Mouse (Mus musculus): ENCODE measurements around the gene Marveld1.
A peak's percentile ranks its signal among the peaks of the same experiment; 100 is the strongest.

The Marveld1 gene

GRCm38 (mm10) chr19:42139724-42140517 is 7.3 kb upstream of the Marveld1 start:
- no peak for DNase-seq (ENCODE audit: low read depth)

GRCm38 (mm10) chr19:42141998-42142397 is 5.2 kb upstream of the Marveld1 start:
- DNase-seq (ENCODE audit: low read depth), result no peak

GRCm38 (mm10) chr19:42142757-42143156 is 4.4 kb upstream of the Marveld1 start:
- DNase-seq (ENCODE audit: low read depth), result no peak

- peak; percentile 53 for DNase-seq (ENCODE audit: low read depth)
These were observed 3.1 kb upstream of the Marveld1 start for GRCm38 (mm10) chr19:42144067-42144466.

- DNase-seq (ENCODE audit: low read depth), result peak; percentile 89
These were observed 2.5 kb upstream of the Marveld1 start for GRCm38 (mm10) chr19:42144541-42145167.

- DNase-seq (ENCODE audit: low read depth), result no peak
These were observed 2.0 kb upstream of the Marveld1 start for GRCm38 (mm10) chr19:42145210-42145609.

GRCm38 (mm10) chr19:42145731-42146130 is 1.5 kb upstream of the Marveld1 start:
- DNase-seq (ENCODE audit: low read depth), result no peak

- DNase-seq (ENCODE audit: low read depth), result no peak
These were observed 757 bp upstream of the Marveld1 start for GRCm38 (mm10) chr19:42146276-42147010.

GRCm38 (mm10) chr19:42147769-42148568 is 769 bp downstream of the Marveld1 start:
- peak; percentile 55 for DNase-seq (ENCODE audit: low read depth)

GRCm38 (mm10) chr19:42148569-42148860 is 1.3 kb downstream of the Marveld1 start:
- no peak for DNase-seq (ENCODE audit: low read depth)

GRCm38 (mm10) chr19:42151990-42152389 is 4.8 kb downstream of the Marveld1 start:
- peak; percentile 87 for DNase-seq (ENCODE audit: low read depth)

- peak; percentile 69 for DNase-seq (ENCODE audit: low read depth)
These were observed 10.5 kb downstream of the Marveld1 start for GRCm38 (mm10) chr19:42157493-42158237.

- DNase-seq (ENCODE audit: low read depth), result peak; percentile 69
These were observed 11.2 kb downstream of the Marveld1 start for GRCm38 (mm10) chr19:42158246-42159017.

- no peak for DNase-seq (ENCODE audit: low read depth)
These were observed 16.6 kb downstream of the Marveld1 start, which contains the start of gene Zfyve27 for GRCm38 (mm10) chr19:42163764-42164163. TSS of gene Zfyve27 (plus strand) at chr19:42163951.

- no peak for DNase-seq (ENCODE audit: low read depth)
These were observed 17.0 kb downstream of the Marveld1 start for GRCm38 (mm10) chr19:42164188-42164587.

- DNase-seq (ENCODE audit: low read depth), result peak; percentile 83
These were observed 18.9 kb downstream of the Marveld1 start for GRCm38 (mm10) chr19:42166130-42166529.

- DNase-seq (ENCODE audit: low read depth), result no peak
These were observed 19.6 kb downstream of the Marveld1 start for GRCm38 (mm10) chr19:42166766-42167165.

- DNase-seq (ENCODE audit: low read depth), result no peak
These were observed 20.3 kb downstream of the Marveld1 start for GRCm38 (mm10) chr19:42167489-42167888.

GRCm38 (mm10) chr19:42169322-42169975 is 22.2 kb downstream of the Marveld1 start:
- no peak for DNase-seq (ENCODE audit: low read depth)

All from 416B (cell line).